Mouse (Mus musculus): ENCODE data around the gene Ganab.
"Not testable (repeated sequence)": the region's sequence is repeated elsewhere in the genome, so short reads cannot be mapped to it uniquely, and the experiment has no call there.

The Ganab gene

DNA sequence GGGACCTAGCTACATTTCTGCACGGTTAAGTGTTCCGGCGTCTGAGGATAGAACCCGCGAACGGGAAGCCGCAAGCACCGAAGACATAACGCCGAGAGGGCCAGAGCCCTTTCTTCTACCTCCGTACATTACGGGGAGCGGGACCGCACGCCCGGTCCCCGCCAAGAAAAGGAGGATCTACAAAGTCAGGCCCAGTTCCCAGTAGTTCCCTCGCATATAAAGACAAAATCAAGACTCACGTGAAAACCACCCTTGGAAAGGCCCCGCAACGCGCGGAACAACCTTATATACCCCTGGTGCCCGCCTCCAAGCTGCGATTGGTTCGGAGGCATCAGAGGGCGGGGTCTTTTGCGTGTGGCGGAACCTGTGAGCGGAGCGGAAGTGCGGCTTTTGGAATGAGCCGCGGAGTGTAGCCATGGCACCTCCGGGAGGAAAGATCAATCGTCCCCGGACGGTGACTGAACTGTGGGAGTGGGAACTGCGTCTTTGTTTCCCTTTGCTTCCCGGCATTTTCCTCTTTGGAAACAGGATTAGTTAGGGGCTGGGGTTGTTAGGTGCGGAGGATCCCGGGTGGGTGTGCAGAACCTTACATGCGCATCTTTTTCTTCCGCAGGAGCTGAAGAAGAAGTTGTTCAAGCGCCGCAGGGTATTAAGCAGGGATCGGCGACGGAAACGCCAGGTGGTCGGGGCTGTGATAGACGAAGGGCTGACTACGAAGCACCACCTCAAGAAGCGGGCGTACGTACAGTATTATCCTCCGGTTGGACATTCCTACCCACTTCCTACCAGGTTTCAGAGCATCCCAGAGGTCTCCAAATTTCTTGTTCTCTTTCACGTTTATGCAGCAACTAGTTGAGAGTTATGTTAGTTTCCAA is 9.1 kb upstream of the Ganab start, which contains the start of the genes 1810009A15Rik and Gm49416:
Gene 1810009A15Rik, plus strand, starts transcription at position 343 of the 875 bp plus-strand sequence.
Gene Gm49416, plus strand, starts transcription at position 416 of the 875 bp plus-strand sequence.
- DNase-seq (ENCODE audit: extremely low spot score, low spot score), result peak; percentile 95

- DNase-seq (ENCODE audit: extremely low spot score, low spot score), result peak; percentile 86
These were observed 4.8 kb upstream of the Ganab start, which contains the start of gene Ints5 for GRCm38 (mm10) chr19:8892829-8893766. Gene Ints5, plus strand, starts transcription at chr19:8893005.

- DNase-seq (ENCODE audit: extremely low spot score, low spot score), result no peak
These were observed 2.4 kb upstream of the Ganab start for GRCm38 (mm10) chr19:8895397-8895960.

DNA sequence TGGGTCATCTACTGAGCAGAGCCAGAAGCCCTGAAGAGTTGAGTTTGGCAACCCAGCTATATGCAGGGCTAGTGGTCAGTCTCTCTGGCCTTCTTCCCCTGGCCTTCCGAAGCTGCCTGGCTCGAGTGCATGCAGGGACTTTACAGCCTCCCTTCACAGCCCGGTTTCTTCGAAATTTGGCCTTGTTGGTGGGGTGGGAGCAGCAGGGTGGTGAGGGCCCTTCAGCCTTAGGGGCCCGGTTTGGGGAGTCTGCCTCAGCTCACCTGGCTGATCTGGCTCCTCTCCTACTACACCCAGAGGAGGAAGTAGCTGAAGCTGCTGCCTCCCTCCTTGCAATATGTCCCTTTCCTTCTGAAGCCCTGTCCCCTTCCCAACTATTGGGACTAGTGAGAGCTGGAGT is 1.6 kb upstream of the Ganab start:
- DNase-seq (ENCODE audit: extremely low spot score, low spot score), result not testable (repeated sequence)

DNA sequence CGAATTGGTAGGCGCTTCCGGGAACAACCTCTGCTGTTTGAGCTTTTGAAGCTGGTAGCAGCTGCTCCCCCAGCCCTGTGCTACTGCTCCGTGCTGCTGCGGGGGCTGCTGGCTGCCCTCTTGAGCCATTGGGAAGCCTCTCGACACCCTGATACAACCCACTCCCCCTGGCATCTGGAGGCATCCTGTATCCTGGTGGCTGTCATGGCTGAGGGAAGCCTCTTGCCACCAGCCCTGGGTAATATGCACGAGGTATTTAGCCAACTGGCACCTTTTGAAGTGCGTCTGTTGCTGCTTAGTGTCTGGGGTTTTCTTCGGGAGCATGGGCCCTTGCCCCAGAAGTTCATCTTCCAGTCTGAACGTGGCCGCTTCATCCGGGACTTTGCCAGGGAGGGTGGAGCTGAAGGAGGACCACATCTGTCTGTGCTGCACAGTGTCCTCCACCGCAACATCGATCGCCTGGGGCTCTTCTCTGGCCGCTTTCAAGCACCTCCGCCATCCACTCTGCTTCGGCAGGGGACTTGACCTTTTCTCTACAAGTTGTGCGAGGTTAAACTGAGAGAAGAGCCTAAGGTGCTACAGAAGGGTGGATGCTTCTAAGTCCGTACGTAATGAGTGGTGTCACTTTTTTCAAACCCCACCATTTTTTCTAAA is 533 bp upstream of the Ganab start:
- peak; percentile 47 for DNase-seq (ENCODE audit: extremely low spot score, low spot score)

DNA sequence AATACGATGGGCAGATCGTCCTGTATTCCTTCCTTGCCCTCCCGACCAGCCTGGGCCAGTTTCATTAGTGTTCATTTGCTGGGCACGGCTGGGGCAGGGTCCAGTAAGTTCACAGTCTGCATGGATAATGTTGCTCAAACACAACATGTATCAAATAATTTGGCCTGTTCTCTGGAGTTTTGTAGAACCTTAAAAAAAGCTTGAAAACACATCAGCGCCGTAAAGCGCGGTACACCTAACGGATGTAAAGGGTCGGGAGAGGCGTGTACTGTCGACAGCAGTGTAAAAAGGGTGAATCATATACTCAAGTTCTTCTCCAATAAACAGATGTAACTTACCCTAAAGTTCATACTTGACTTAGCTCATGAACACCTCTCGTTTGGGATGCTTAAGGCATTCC is 705 bp downstream of the Ganab start:
- no peak for DNase-seq (ENCODE audit: extremely low spot score, low spot score)

DNA sequence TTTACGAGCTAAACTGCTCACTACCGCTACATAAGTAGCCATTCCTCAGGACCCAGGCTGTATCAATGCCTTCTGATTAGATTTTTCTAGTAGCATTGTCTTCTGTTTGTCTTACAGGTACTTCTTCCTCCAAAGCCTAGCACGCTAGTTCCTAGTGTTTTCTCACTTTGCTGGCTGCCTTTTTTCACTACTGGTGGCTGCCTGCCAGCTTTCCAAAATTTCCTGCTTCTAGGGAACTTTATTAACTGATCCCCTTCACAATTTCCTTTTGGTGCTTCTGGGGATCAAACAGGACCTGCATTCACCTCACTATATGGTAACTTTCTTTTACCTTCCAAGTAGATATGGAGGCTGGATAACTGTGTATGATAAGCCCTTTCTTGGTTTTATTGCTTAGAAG is 1.2 kb downstream of the Ganab start:
- no peak for DNase-seq (ENCODE audit: extremely low spot score, low spot score)

DNA sequence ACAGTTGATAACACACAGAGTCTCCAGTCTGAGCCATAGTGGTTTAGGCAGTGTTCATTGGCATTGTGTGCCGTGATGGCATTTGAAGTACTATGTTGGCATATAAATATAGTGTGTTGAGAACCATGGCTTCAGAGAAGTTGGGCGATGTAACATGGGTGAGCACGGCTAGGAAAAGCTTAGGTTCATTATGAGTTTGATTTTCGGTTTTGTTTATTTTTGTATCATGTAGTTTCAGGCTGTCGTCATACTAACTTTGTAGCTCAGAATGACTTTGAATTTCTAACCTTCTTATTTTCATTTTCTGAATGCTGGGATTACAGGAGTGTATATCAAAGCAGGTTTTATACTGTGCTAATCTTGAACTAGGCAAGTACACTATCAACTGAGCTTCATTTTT is 5.5 kb downstream of the Ganab start:
- no peak for DNase-seq (ENCODE audit: extremely low spot score, low spot score)

- DNase-seq (ENCODE audit: extremely low spot score, low spot score), result no peak
These were observed 10.7 kb downstream of the Ganab start for GRCm38 (mm10) chr19:8908531-8908930.

GRCm38 (mm10) chr19:8911810-8912209 is 13.9 kb downstream of the Ganab start:
- DNase-seq (ENCODE audit: extremely low spot score, low spot score), result no peak

DNA sequence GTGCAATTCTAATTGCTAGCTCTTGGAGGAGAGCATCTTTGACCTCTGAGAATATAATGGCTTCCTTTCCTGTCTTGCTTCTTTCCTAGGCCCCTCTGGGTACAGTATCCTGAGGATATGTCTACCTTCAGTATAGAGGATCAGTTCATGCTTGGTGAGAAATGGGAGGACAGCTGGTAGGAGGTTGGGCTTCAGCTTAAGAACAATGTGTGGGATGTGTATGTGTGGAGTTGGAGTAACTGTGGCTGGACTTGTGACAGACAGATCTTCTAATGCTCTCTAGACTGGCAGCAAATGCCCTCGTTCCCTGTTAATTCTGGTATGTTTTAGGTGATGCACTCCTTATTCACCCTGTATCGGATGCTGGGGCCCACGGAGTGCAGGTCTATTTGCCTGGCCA is 16.3 kb downstream of the Ganab start:
- DNase-seq (ENCODE audit: extremely low spot score, low spot score), result no peak

GRCm38 (mm10) chr19:8919000-8919399 is 21.1 kb downstream of the Ganab start:
- no peak for DNase-seq (ENCODE audit: extremely low spot score, low spot score)

DNA sequence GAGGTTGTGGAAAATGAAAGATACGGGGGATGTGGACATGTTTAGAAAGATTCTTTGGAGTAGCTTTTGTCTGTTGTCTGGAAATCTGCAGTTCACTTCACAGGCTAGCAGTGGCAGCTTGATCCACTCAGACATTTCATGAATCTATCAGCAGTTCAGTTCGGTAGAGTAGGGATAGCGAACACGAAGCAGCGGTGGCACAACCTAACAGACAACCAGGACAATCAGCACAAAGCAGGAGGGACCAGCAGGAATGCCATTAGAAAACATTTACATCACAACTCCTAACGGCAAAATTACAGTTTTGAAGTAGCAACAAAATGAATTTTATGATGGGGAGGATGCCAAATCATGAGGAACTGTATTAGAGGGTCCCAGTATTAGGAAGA is 21.8 kb downstream of the Ganab start:
- DNase-seq (ENCODE audit: extremely low spot score, low spot score), result no peak

DNA sequence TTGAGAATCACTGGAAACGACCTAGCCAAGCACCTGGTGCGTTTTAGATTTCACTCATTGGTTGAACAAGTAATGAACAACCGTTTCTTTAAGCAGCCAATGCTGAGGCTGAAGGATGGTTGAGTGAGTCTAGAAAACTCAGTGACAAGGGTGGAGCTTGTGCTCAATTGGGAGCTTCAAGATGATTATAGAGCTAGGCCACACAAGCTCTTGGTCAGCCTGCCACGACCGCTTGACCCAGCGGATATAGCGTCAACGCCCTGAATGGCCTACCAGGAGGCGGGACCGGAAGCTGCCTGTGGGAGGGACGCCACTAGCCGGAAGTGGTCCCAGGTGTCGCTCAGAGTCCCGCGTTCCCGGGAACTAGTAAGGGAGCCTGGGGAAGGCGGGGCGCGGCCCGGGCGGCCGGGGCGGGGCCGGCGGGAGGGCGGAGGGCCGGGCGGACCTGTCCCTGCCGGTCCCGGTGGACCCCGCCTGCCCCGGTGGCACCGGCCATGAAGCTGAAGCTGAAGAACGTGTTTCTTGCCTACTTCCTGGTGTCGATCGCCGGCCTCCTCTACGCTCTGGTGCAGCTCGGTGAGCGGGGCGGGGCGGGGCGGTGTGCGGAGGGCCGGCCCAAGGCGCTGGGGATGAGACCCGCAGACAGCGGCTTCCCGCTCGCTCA is 22.3 kb downstream of the Ganab start, which contains the start of gene B3gat3:
Gene B3gat3, plus strand, starts transcription at position 302 of the 664 bp plus-strand sequence.
- peak; percentile 99 for DNase-seq (ENCODE audit: extremely low spot score, low spot score)

DNA sequence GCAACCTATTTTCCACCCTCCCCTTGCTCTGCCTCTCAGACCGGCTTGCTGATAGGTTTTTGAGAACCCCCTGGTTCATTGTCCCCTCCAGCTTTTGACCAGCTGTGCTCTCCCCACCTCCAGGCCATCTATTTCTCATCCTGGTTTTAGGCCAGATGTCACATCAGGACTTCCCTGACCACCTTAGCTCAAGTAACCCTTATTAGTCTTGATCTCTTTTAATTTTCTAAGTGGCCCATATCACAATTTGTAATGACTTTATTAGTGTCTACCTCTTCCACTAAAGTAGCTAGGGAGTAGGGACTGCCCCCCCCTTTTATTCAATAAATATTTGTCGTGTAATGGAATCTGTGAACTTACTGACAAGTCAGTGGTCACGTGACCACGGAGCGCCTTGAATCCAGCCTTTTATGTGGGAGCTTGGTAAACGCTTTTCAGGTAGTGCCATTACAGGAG is 23.0 kb downstream of the Ganab start:
- DNase-seq (ENCODE audit: extremely low spot score, low spot score), result no peak

DNA sequence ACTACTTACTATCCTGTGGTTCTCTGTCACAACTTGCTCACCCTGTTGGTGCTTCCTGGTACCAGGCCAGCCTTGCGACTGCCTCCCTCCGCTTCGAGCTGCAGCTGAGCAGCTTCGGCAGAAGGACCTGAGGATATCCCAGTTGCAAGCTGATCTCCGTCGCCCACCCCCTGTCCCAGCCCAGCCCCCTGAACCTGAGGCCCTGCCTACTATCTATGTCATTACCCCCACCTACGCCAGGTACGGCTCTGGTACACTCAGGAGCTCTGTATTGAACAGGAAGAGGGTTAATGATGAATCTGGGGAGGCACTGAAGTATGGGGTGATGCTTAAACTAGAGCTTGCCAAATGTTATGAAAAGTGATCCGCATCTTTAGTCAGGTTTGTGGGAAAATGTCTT is 23.9 kb downstream of the Ganab start:
- no peak for DNase-seq (ENCODE audit: extremely low spot score, low spot score)

DNA sequence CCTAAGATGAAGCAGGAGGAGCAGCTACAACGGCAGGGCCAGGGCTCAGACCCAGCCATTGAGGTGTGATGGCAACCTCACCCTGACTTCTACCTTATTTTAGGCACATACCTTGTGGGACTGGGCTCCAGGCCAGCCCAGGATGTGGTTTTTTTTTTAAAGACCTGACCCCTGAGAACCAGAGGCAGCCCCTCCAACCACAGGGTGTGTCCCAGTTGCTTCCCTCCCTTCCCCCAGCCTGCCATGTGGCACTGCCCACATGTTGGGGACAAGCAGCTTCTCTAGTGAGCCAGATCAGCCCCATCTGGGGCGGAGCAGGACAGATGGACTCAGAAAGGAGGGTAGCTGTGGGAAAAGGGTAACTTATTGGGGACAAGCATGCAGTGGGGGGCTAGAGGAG is 28.9 kb downstream of the Ganab start:
- DNase-seq (ENCODE audit: extremely low spot score, low spot score), result no peak

- no peak for DNase-seq (ENCODE audit: extremely low spot score, low spot score)
These were observed 30.1 kb downstream of the Ganab start for GRCm38 (mm10) chr19:8927891-8928525.

DNA sequence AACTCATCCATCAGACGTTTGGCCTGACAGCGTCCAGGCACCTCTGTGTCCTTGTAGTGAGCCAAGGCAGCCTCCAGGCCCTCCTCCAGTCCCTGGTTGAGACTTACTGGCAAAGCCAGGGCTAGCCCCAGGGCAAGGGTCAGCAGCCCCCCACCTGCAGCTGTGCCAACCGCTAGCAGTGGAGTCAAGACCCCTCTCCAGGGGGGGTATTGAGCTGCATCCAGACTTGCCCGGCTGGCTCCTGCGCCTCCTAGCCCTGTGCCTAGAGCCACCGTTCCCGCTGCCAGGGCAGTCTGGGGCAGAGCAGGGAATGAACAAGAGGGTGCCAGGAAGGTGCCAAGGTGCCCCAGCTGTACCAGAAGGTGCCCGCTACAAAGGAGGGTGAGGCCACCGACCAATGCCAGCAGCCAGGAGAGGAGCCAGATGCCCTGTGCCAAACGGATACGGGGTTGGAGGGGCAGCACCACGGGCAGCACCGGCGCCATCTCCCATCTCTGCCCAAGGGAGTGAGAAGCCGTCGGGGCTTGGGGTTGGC is 30.9 kb downstream of the Ganab start:
- DNase-seq (ENCODE audit: extremely low spot score, low spot score), result no peak
